Mouse (Mus musculus) testis, adult 2 months (tissue): ENCODE data around the gene Nav1.

Experiments
- CTCF ChIP-seq: fragments of 200-500 bp; IDR thresholded peaks from 2 replicates; pipeline ENCODE4 v1.5.1; 2012; ENCODE audit warnings: low read depth, mild to moderate bottlenecking, inconsistent platforms, low read length, moderate library complexity; ENCODE audit not compliant: control insufficient read depth, insufficient read depth, insufficient replicate concordance
- POLR2A ChIP-seq: fragments of 200-500 bp; IDR thresholded peaks from 2 replicates; pipeline ENCODE4 v1.6.1; 2012; ENCODE audit warnings: low read depth, mild to moderate bottlenecking, inconsistent platforms, low read length, moderate library complexity; ENCODE audit not compliant: control insufficient read depth

GRCm38 (mm10) chr1:135466935-135467334, 140.2 kb downstream of the Nav1 start:
- TF ChIP-seq CTCF = no peak
- no peak for TF ChIP-seq POLR2A
